Mouse (Mus musculus): ENCODE data around the gene Slc17a8.
A peak's percentile ranks its signal among the peaks of the same experiment; 100 is the strongest.
"Not testable (repeated sequence)": the region's sequence is repeated elsewhere in the genome, so short reads cannot be mapped to it uniquely, and the experiment has no call there.

Slc17a8 gene

GRCm38 (mm10) chr10:89621129-89621528 lies at the start of gene Slc17a8:
Gene Slc17a8, minus strand, starts transcription at chr10:89621253.
- DNase-seq, result no peak

- DNase-seq, result not testable (repeated sequence)
Measured at GRCm38 (mm10) chr10:89670371-89670770, 49.3 kb upstream of the Slc17a8 start.

GRCm38 (mm10) chr10:89667571-89667970 lies 46.5 kb upstream of the Slc17a8 start:
- DNase-seq, result peak; percentile 64

GRCm38 (mm10) chr10:89665679-89666078 lies 44.6 kb upstream of the Slc17a8 start:
- no peak for DNase-seq

- no peak for DNase-seq
Measured at GRCm38 (mm10) chr10:89664977-89665645, 44.1 kb upstream of the Slc17a8 start.

- no peak for DNase-seq
Measured at GRCm38 (mm10) chr10:89656366-89656765, 35.3 kb upstream of the Slc17a8 start.

- DNase-seq, result no peak
Measured at GRCm38 (mm10) chr10:89652912-89653311, 31.9 kb upstream of the Slc17a8 start.

- DNase-seq, result no peak
Measured at GRCm38 (mm10) chr10:89651691-89652090, 30.6 kb upstream of the Slc17a8 start.

GRCm38 (mm10) chr10:89646918-89647317 lies 25.9 kb upstream of the Slc17a8 start:
- no peak for DNase-seq

GRCm38 (mm10) chr10:89637001-89637400 lies 15.9 kb upstream of the Slc17a8 start:
- DNase-seq, result no peak

- DNase-seq, result peak; percentile 84
Measured at GRCm38 (mm10) chr10:89635018-89635417, 14.0 kb upstream of the Slc17a8 start.

- peak; percentile 83 for DNase-seq
Measured at GRCm38 (mm10) chr10:89633736-89634426, 12.8 kb upstream of the Slc17a8 start.

- DNase-seq, result peak; percentile 95
Measured at GRCm38 (mm10) chr10:89633121-89633520, 12.1 kb upstream of the Slc17a8 start.

GRCm38 (mm10) chr10:89631831-89632230 lies 10.8 kb upstream of the Slc17a8 start:
- no peak for DNase-seq

GRCm38 (mm10) chr10:89630564-89630963 lies 9.5 kb upstream of the Slc17a8 start:
- no peak for DNase-seq

GRCm38 (mm10) chr10:89630052-89630451 lies 9.0 kb upstream of the Slc17a8 start:
- peak; percentile 79 for DNase-seq

GRCm38 (mm10) chr10:89626714-89627113 lies 5.7 kb upstream of the Slc17a8 start:
- DNase-seq, result peak; percentile 53

GRCm38 (mm10) chr10:89624196-89624595 lies 3.1 kb upstream of the Slc17a8 start:
- peak; percentile 71 for DNase-seq

- no peak for DNase-seq
Measured at GRCm38 (mm10) chr10:89599311-89599710, 21.7 kb downstream of the Slc17a8 start.

GRCm38 (mm10) chr10:89597275-89597674 lies 23.8 kb downstream of the Slc17a8 start:
- DNase-seq, result no peak

GRCm38 (mm10) chr10:89595935-89596334 lies 25.1 kb downstream of the Slc17a8 start:
- DNase-seq, result no peak

GRCm38 (mm10) chr10:89595514-89595913 lies 25.5 kb downstream of the Slc17a8 start:
- DNase-seq, result no peak

- DNase-seq, result no peak
Measured at GRCm38 (mm10) chr10:89594309-89594708, 26.7 kb downstream of the Slc17a8 start.

- DNase-seq, result no peak
Measured at GRCm38 (mm10) chr10:89592797-89593196, 28.3 kb downstream of the Slc17a8 start.
